Mouse (Mus musculus): ENCODE measurements around the gene Dmrtb1.
A peak's percentile ranks its signal among the peaks of the same experiment; 100 is the strongest.

GRCm38 (mm10) chr4:107634631-107635030 lies 49.4 kb downstream of the Dmrtb1 start:
- TF ChIP-seq CTCF (IDR thresholded peaks at IDR 0.05; ENCODE audit: low read depth) (peak; percentile 24; the same call in 1 of the 2 replicates), EP300 (optimal IDR thresholded peaks at IDR 0.05) (no peak)
